Mouse (Mus musculus) heart, embryonic 12.5 days (tissue): Measurements from ENCODE around the gene Slc36a3. TPM values are rescaled to one million over a fixed set of nuclear protein-coding genes. Genes with fewer than 3 reads are reported as not detected.

Experiments
- ATAC-seq: fragments of 200-750 bp; cut with Nextera tagmentation; 2 replicates; pipeline ENCODE4 v1.8.0; 2017; ENCODE audit warnings: moderate TSS enrichment, moderate library complexity; ENCODE audit not compliant: insufficient number of reproducible peaks, low FRiP score
- H3K27ac ChIP-seq: fragments of 300-500 bp; sonication (generic); 2 replicates; pipeline ENCODE4 v1.5.1; 2016; ENCODE audit warnings: mild to moderate bottlenecking, moderate library complexity; ENCODE audit not compliant: poor library complexity, severe bottlenecking
- H3K27me3 ChIP-seq: fragments of 300-500 bp; sonication (generic); replicated peaks from 2 replicates; pipeline ENCODE4 v1.6.1; 2016; ENCODE audit warnings: mild to moderate bottlenecking, moderate library complexity
- H3K36me3 ChIP-seq: fragments of 300-500 bp; sonication (generic); 2 replicates; pipeline ENCODE4 v1.6.1; 2016; ENCODE audit warnings: mild to moderate bottlenecking, moderate library complexity
- H3K4me1 ChIP-seq: fragments of 300-500 bp; sonication (generic); replicated peaks from 2 replicates; pipeline ENCODE4 v1.6.1; 2016; ENCODE audit warnings: mild to moderate bottlenecking
- H3K4me2 ChIP-seq: fragments of 300-500 bp; sonication (generic); 2 replicates; pipeline ENCODE4 v1.6.1; 2016; ENCODE audit warnings: mild to moderate bottlenecking, moderate library complexity
- H3K4me3 ChIP-seq: fragments of 300-500 bp; sonication (generic); 2 replicates; pipeline ENCODE4 v1.5.1; 2016; ENCODE audit warnings: mild to moderate bottlenecking
- H3K9ac ChIP-seq: fragments of 300-500 bp; sonication (generic); 2 replicates; pipeline ENCODE4 v1.6.1; 2016; ENCODE audit warnings: mild to moderate bottlenecking, moderate library complexity
- H3K9me3 ChIP-seq: fragments of 300-500 bp; sonication (generic); replicated peaks from 2 replicates; pipeline ENCODE4 v1.6.1; 2016; ENCODE audit warnings: mild to moderate bottlenecking, moderate library complexity
- WGBS: fragments of 180-500 bp; shearing (Covaris S2); methylation state at CpG from one replicate; pipeline ENCODE4 v1.1.7; 2016; 5-methylcytosine and 5-hydroxymethylcytosine counted together
- polyA plus RNA-seq: library from polyadenylated mRNA; unstranded; fragments of >200 nt; fragmentation: Nextera tagmentation; extraction: Ambion mirVana; gene quantifications from 2 replicates; pipeline ENCODE4 v1.2.1, GENCODE M21; 2016

The Slc36a3 gene
- polyA plus RNA-seq, 1 experiment from 2014 or later: not detected

GRCm38 (mm10) chr11:55109521-55110300 is 41.8 kb downstream of the Slc36a3 start:
- H3K4me3 ChIP-seq: no peak overlapping the region
- no peak overlapping the region for H3K9ac ChIP-seq
- H3K27ac ChIP-seq: no peak overlapping the region
- peaks cover 20% of the 10 kb centered on the region for H3K4me1 ChIP-seq
- H3K27me3 ChIP-seq: no peaks in the 10 kb centered on the region
- no peaks in the 10 kb centered on the region for H3K9me3 ChIP-seq
- 79% methylated on average over 7 of the region's 7 CpGs for WGBS
- peaks cover 19% of the 10 kb centered on the region; the same call in 1 of the 2 replicates for H3K36me3 ChIP-seq
- H3K4me2 ChIP-seq: no peak overlapping the region
- ATAC-seq: no peak

GRCm38 (mm10) chr11:55106636-55107035 is 44.9 kb downstream of the Slc36a3 start:
- Histone ChIP-seq H3K4me2 (no peak overlapping the region), H3K9ac (no peak overlapping the region), H3K9me3 (no peaks in the 10 kb centered on the region), H3K36me3 (peaks cover 25% of the 10 kb centered on the region; the same call in 1 of the 2 replicates), H3K4me1 (peaks cover 12% of the 10 kb centered on the region), H3K4me3 (no peak overlapping the region), H3K27me3 (no peaks in the 10 kb centered on the region), H3K27ac (no peak overlapping the region)
- no peak for ATAC-seq
- WGBS: 83% methylated on average over 1 of the region's 1 CpGs

GRCm38 (mm10) chr11:55105389-55105788 is 46.1 kb downstream of the Slc36a3 start:
- no peak overlapping the region for H3K4me3 ChIP-seq
- H3K27me3 ChIP-seq: no peaks in the 10 kb centered on the region
- WGBS: 80% methylated on average over 4 of the region's 4 CpGs
- H3K27ac ChIP-seq: no peak overlapping the region
- no peak overlapping the region for H3K9ac ChIP-seq
- H3K9me3 ChIP-seq: no peaks in the 10 kb centered on the region
- H3K4me1 ChIP-seq: peaks cover 7% of the 10 kb centered on the region
- H3K4me2 ChIP-seq: no peak overlapping the region
- ATAC-seq: no peak
- peaks cover 25% of the 10 kb centered on the region; the same call in 1 of the 2 replicates for H3K36me3 ChIP-seq

- Histone ChIP-seq H3K27me3 (no peaks in the 10 kb centered on the region), H3K9ac (no peak overlapping the region), H3K36me3 (peaks cover 13% of the 10 kb centered on the region; the same call in 1 of the 2 replicates), H3K27ac (no peak overlapping the region), H3K4me1 (peaks cover 4% of the 10 kb centered on the region; the same call in 1 of the 2 replicates), H3K4me2 (no peak overlapping the region), H3K4me3 (no peak overlapping the region), H3K9me3 (no peaks in the 10 kb centered on the region)
- ATAC-seq: no peak
- WGBS: 89% methylated on average over 3 of the region's 3 CpGs
Measured at GRCm38 (mm10) chr11:55103229-55103628, 48.3 kb downstream of the Slc36a3 start.

GRCm38 (mm10) chr11:55102015-55102414 is 49.5 kb downstream of the Slc36a3 start:
- no peaks in the 10 kb centered on the region for H3K27me3 ChIP-seq
- no peaks in the 10 kb centered on the region for H3K9me3 ChIP-seq
- ATAC-seq: no peak
- no peak overlapping the region for H3K27ac ChIP-seq
- H3K9ac ChIP-seq: no peak overlapping the region
- no peak overlapping the region for H3K4me2 ChIP-seq
- WGBS: 78% methylated on average over 3 of the region's 3 CpGs
- no peak overlapping the region for H3K4me3 ChIP-seq
- H3K36me3 ChIP-seq: peaks cover 13% of the 10 kb centered on the region; the same call in 1 of the 2 replicates
- H3K4me1 ChIP-seq: peaks cover 4% of the 10 kb centered on the region; the same call in 1 of the 2 replicates

- Histone ChIP-seq H3K9ac (no peak overlapping the region), H3K4me3 (no peak overlapping the region), H3K27ac (no peak overlapping the region), H3K4me2 (no peak overlapping the region), H3K36me3 (peaks cover 7% of the 10 kb centered on the region; the same call in 1 of the 2 replicates), H3K4me1 (peaks cover 4% of the 10 kb centered on the region; the same call in 1 of the 2 replicates), H3K27me3 (no peaks in the 10 kb centered on the region), H3K9me3 (no peaks in the 10 kb centered on the region)
- ATAC-seq: no peak
- WGBS: 57% methylated on average over 4 of the region's 4 CpGs
Measured at GRCm38 (mm10) chr11:55099868-55100267, 51.6 kb downstream of the Slc36a3 start.

GRCm38 (mm10) chr11:55099019-55099771 is 52.3 kb downstream of the Slc36a3 start:
- 82% methylated on average over 8 of the region's 8 CpGs for WGBS
- H3K36me3 ChIP-seq: peaks cover 7% of the 10 kb centered on the region; the same call in 1 of the 2 replicates
- H3K27ac ChIP-seq: no peak overlapping the region
- H3K4me2 ChIP-seq: no peak overlapping the region
- ATAC-seq: no peak
- no peaks in the 10 kb centered on the region for H3K27me3 ChIP-seq
- H3K4me3 ChIP-seq: no peak overlapping the region
- H3K4me1 ChIP-seq: peaks cover 4% of the 10 kb centered on the region; the same call in 1 of the 2 replicates
- no peak overlapping the region for H3K9ac ChIP-seq
- no peaks in the 10 kb centered on the region for H3K9me3 ChIP-seq

- H3K27ac ChIP-seq: peak overlapping the region; percentile 65
- H3K4me2 ChIP-seq: peak overlapping the region; percentile 86
- H3K27me3 ChIP-seq: no peaks in the 10 kb centered on the region
- H3K4me1 ChIP-seq: peaks cover 4% of the 10 kb centered on the region; the same call in 1 of the 2 replicates
- 15% methylated on average over 24 of the region's 24 CpGs for WGBS
- no peaks in the 10 kb centered on the region for H3K36me3 ChIP-seq
- peak overlapping the region; percentile 75 for H3K4me3 ChIP-seq
- H3K9ac ChIP-seq: peak overlapping the region; percentile 86
- no peaks in the 10 kb centered on the region for H3K9me3 ChIP-seq
- peak; percentile 56; the same call in 1 of the 2 replicates for ATAC-seq
Measured at GRCm38 (mm10) chr11:55098189-55098915, 53.2 kb downstream of the Slc36a3 start.

GRCm38 (mm10) chr11:55097463-55098188 is 53.9 kb downstream of the Slc36a3 start, which contains the start of gene Gm2a:
Gm2a (plus strand) TSS chr11:55098115.
- Histone ChIP-seq H3K4me1 (peaks cover 4% of the 10 kb centered on the region; the same call in 1 of the 2 replicates), H3K4me3 (peak within 1 kb of the TSS; percentile 75), H3K27ac (peak within 1 kb of the TSS; percentile 82), H3K9me3 (no peaks in the 10 kb centered on the region), H3K27me3 (no peaks in the 10 kb centered on the region), H3K4me2 (peak within 1 kb of the TSS; percentile 86), H3K9ac (peak within 1 kb of the TSS; percentile 86), H3K36me3 (no peaks in the 10 kb centered on the region)
- ATAC-seq: peak; percentile 97
- WGBS: 2% methylated on average over 40 of the region's 45 CpGs
